8 mouse cellular contexts compared by ENCODE assay signal in the genomic region with DNA sequence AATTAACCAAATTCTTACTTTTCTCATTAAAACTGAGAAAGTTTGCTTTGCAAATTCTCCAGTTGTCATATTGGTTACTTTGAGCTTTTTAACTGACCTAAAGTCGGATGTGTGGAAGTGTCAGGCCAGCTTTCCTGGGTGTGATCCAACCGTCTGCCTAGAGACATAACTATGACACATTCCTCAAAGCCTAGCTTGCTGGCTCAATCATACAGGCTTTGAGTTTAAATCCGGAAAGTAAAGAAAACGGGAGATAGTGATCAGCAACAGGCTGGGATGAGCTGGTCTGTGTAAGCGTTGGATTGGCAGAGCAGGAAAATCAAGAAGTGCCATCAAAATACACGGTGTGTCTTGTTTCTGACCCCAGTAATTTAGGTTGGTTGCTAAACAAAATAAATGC.
DNase-seq lines count a peak whose midpoint lies in the region; ATAC-seq and TF ChIP-seq lines count a peak whose summit lies in the region.
"Had no signal": no experiment of that assay in that cellular context is flagged by ENCODE, and none has a peak within 500 bp of the region (broad histone marks: within the 10 kb centered on the region; RNA-seq: fewer than 3 reads in every experiment).

No protein-coding gene starts in this region.

- peak overlapping the region; percentile 2; the same call in 1 of the 2 replicates for H3K27ac ChIP-seq in testis, adult 2 months (ENCODE audit: control insufficient read depth, insufficient read depth, low read depth, low read length)
- H3K27ac ChIP-seq in kidney, postnatal 0 days: peak overlapping the region; percentile 39; the same call in 1 of the 2 replicates
- H3K27ac ChIP-seq: liver, embryonic 13.5 days had no signal

- no peak overlapping the region for H3K9ac ChIP-seq in kidney, postnatal 0 days (ENCODE audit: low read depth, low read length)
- H3K9ac ChIP-seq: liver, embryonic 13.5 days had no signal

- no peak for TF ChIP-seq POLR2A in testis, adult 2 months (IDR thresholded peaks at IDR 0.05; ENCODE audit: control insufficient read depth, low read depth, low read length)

- H3K27me3 ChIP-seq in testis, adult 2 months (ENCODE audit: control insufficient read depth, insufficient read depth, low read length): no peaks in the 10 kb centered on the region
- no peaks in the 10 kb centered on the region for H3K27me3 ChIP-seq in kidney, postnatal 0 days (ENCODE audit: insufficient read depth, low read length)
- H3K27me3 ChIP-seq: liver, embryonic 13.5 days had no signal

- no peaks in the 10 kb centered on the region for H3K4me1 ChIP-seq in testis, adult 2 months (ENCODE audit: control insufficient read depth, insufficient read depth, low read length)
- H3K4me1 ChIP-seq in kidney, postnatal 0 days (replicated peaks; ENCODE audit: insufficient read depth, low read length): peaks cover 7% of the 10 kb centered on the region
- H3K4me1 ChIP-seq: liver, embryonic 13.5 days had no signal

- 13% methylated on average over 6 of the region's 6 CpGs for WGBS in kidney, postnatal 0 days

- no peak for ATAC-seq in kidney, postnatal 0 days (replicated peaks; ENCODE audit: low FRiP score, low read depth)

- DNase-seq in testis, postnatal 14 days (ENCODE audit: low spot score): no peak
- peak; percentile 33 for DNase-seq in heart, adult 8-10 months (ENCODE audit: low spot score)
- peak; percentile 40 for DNase-seq in kidney, postnatal 0 days (ENCODE audit: low spot score)
- DNase-seq in cerebellum, adult 18-20 months: no peak
- no peak for DNase-seq in left cerebral cortex, adult 9 months (ENCODE audit: low spot score in 2 of 2)
- DNase-seq in MN1 (ENCODE audit: low spot score): no peak
- DNase-seq: liver, embryonic 13.5 days had no signal

- H3K4me2 ChIP-seq in kidney, postnatal 0 days (ENCODE audit: low read length): peak overlapping the region; percentile 59
- H3K4me2 ChIP-seq: liver, embryonic 13.5 days had no signal

- H3K4me3 ChIP-seq in testis, adult 2 months (ENCODE audit: control insufficient read depth, low read depth, low read length): no peak overlapping the region
- H3K4me3 ChIP-seq in kidney, postnatal 0 days (replicated peaks; ENCODE audit: low read depth, low read length): no peak overlapping the region
- H3K4me3 ChIP-seq: liver, embryonic 13.5 days had no signal

- TF ChIP-seq CTCF in testis, adult 2 months (IDR thresholded peaks at IDR 0.05; ENCODE audit: control insufficient read depth, insufficient read depth, insufficient replicate concordance, low read depth, low read length): no peak
- TF ChIP-seq CTCF in kidney, postnatal 0 days (IDR thresholded peaks at IDR 0.05; ENCODE audit: low read depth): no peak

- no peaks in the 10 kb centered on the region for H3K9me3 ChIP-seq in kidney, postnatal 0 days (replicated peaks; ENCODE audit: low read length)
- H3K9me3 ChIP-seq: liver, embryonic 13.5 days had no signal

- no peaks in the 10 kb centered on the region for H3K36me3 ChIP-seq in testis, adult 2 months (ENCODE audit: control insufficient read depth, insufficient read depth, low read length)
- H3K36me3 ChIP-seq in kidney, postnatal 0 days (ENCODE audit: insufficient read depth, low read length): no peaks in the 10 kb centered on the region
- H3K36me3 ChIP-seq: liver, embryonic 13.5 days had no signal

Comparison
In these comparisons a context has a peak if more than half of its experiments do, and no peak if none do; other contexts are left out.
1. DNase-seq: peak in heart, adult 8-10 months (single experiment) and kidney, postnatal 0 days (single experiment); none in testis, postnatal 14 days (single experiment), cerebellum, adult 18-20 months (0 of 2), left cerebral cortex, adult 9 months (0 of 2) and MN1 (single experiment).